Mouse (Mus musculus) brown adipose tissue, adult 24 weeks (tissue): ENCODE measurements around the gene Sdsl. TPM values are rescaled to one million over a fixed set of nuclear protein-coding genes. Genes with fewer than 3 reads are reported as not detected.

Experiments used
- H3K27ac ChIP-seq: fragments of 200-500 bp; replicated peaks from 2 replicates; pipeline ENCODE4 v1.5.1; 2012; ENCODE audit warnings: low read depth, mild to moderate bottlenecking, low read length
- H3K4me1 ChIP-seq: fragments of 200-500 bp; 2 replicates; pipeline ENCODE4 v1.6.1; 2012; ENCODE audit warnings: low read length, mixed read lengths; ENCODE audit not compliant: control insufficient read depth, insufficient read depth, insufficient read length
- H3K4me3 ChIP-seq: fragments of 200-500 bp; 2 replicates; pipeline ENCODE4 v1.5.1; 2012; ENCODE audit warnings: low read depth, mild to moderate bottlenecking, low read length, moderate library complexity; ENCODE audit not compliant: insufficient read depth
- polyA plus RNA-seq: library from polyadenylated mRNA; stranded (reverse); fragments of >200 nt; gene quantifications from 2 replicates; pipeline ENCODE4 v1.2.4, GENCODE M21; 2012; ENCODE audit not compliant: missing spikeins, insufficient read depth, insufficient read length

Sdsl gene
- polyA plus RNA-seq, 1 experiment: 22.0 TPM

DNA sequence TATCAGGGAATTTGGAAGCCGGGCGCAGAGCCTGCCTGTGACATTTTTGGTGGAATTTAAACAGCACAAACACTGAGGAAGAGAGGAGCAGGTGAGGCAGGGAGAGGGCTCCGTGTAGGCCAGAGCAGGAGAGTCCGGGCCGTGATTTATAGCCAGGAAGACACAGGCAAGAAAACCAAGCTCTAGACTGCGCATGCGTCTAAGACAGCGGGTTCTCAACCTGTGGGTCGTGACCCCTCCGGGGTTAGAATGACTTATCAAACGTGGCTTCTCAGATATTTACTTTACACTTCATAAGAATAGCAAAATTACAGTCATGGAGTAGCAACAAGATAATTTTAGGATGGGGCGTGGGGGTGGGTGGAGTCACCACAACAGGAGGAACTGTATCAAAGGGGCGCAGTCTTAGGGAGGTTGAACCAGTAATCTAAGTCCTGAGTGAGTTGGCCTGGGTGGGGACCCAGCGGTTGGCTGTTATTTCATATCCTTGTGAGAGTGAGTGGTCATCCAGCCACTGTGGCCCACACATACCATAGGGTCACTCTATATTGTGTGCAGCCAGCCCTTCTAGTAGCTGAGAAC lies 17.8 kb downstream of the Sdsl start:
- no peak overlapping the region for H3K4me3 ChIP-seq
- no peaks in the 10 kb centered on the region for H3K4me1 ChIP-seq
- no peak overlapping the region for H3K27ac ChIP-seq

DNA sequence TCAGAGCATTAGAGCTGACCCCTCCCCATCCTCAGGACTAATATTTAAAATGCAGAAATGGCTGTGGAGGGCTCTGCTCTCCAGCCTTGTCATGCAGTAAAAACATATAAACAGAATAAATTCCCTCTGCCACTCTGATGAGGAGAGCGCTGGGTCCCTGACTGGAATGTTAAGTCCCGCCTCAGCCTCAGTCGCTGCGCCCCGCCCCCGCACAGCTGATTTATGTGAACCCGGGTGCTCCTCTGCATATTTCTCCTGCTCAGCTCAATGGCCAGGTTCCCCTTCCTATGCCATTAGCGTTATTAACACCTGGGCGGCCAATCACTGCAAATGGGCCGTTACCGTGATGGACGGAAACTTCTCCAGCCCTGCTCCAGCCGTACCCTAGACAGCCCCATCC lies 25.3 kb downstream of the Sdsl start:
- H3K4me1 ChIP-seq: no peaks in the 10 kb centered on the region
- H3K27ac ChIP-seq: no peak overlapping the region
- no peak overlapping the region for H3K4me3 ChIP-seq

DNA sequence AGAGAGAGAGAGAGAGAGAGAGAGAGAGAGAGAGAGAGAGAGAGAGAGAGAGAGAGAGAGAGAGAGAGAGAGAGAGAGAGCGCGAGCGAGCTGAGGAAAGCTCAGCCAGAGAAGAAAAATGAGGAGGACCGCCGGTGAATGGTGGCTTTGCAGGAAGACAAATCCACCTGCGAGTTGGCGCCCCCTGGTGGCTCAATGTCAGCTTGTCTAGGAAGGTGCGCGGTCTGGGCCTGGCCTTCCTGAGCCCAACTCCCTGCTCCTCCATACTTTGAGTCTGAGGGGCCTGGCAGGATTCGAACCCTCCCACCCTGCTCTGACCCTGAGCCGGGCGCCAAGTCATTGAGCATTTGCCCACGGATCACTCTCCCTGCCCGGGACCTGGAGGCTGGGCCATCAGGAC lies 31.9 kb downstream of the Sdsl start:
- no peaks in the 10 kb centered on the region for H3K4me1 ChIP-seq
- no peak overlapping the region; the same call in 1 of the 2 replicates for H3K4me3 ChIP-seq
- H3K27ac ChIP-seq: no peak overlapping the region

DNA sequence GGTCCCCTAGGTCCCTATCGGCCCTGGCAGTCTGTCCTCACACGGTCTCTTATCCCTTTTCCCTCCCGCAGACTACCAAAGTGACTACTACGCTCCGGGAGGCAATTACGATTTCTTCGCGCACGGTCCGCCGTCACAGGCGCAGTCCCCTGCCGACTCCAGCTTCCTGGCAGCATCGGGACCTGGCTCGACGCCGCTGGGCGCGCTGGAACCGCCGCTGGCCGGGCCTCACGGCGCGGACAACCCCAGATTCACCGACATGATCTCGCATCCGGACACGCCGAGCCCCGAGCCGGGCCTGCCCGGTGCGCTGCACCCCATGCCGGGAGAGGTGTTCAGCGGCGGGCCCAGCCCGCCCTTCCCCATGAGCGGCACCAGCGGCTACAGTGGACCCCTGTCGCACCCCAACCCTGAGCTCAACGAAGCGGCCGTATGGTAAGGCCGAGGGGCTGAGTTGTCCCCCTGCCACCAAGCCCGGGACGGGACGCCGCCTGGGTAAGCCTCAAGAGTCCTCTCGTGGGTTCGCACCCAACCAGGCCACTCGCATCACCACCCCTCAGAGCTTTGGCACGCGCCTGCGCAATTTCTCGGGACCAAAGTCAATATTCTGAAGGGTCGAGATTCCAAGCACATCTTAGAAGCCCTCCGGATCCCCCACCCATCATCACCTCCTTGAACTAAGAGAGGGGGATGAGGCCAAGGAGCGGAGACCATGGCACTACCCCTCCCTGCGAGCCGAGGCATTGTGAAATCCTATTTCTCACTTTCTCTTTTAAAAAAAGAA lies 32.5 kb downstream of the Sdsl start:
- H3K4me3 ChIP-seq: peak overlapping the region; percentile 27
- H3K4me1 ChIP-seq: no peaks in the 10 kb centered on the region
- no peak overlapping the region for H3K27ac ChIP-seq

DNA sequence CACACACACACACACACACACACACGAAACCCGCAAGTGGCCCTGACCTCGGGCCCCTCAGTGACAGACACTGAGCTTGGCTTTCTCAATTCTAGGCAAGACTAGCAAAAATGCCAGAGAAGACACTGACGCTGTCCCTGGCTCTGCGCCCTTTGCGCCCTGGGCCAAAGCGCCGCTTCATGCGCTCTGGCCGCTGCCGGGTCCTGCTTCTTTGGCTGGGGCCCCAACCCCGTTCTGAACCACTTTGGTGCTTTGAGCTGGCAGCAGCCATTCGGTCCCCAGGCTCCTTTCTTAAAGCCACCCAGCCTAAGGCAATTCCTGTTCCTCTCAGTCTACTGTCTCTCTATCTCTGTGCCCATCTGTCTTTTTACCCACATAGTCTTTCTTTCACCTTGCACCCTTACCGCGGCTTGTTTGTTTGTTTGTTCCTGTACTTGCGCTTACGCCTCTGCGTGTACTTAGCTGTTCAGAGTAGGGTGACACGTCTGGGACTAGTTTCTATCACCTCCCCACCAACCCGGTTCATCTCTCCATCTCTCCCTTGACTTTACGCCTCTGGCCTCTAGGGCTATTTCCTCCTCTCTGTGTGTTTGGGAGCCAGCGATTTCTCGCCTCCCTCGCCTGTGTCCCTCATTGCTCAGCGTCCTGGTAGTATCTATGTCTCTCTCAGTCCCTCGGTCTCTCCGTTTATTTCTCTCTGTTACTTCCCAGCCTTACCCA lies 33.5 kb downstream of the Sdsl start:
- Histone ChIP-seq H3K4me3 (no peak overlapping the region), H3K27ac (no peak overlapping the region), H3K4me1 (no peaks in the 10 kb centered on the region)

DNA sequence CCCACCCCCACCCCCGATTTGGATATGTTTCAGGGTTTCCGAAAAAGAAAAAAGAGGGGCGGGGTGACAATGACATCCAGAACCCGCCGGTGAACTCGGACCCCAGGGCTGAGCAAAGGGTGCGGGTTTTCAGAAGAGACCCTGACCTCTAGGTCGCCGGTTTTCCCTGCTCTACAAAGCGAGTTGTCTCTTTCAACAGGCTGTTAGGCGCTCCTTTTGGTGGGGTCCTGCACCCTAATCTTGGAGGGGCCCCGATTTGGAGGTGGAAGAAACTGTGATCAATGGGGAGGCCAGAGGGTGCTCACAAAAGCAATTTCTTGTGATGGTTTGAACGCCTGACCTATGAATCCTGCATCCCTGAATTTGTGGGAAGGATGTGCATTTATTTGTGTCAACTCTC lies 34.1 kb downstream of the Sdsl start:
- Histone ChIP-seq H3K4me3 (no peak overlapping the region), H3K4me1 (no peaks in the 10 kb centered on the region), H3K27ac (no peak overlapping the region)

DNA sequence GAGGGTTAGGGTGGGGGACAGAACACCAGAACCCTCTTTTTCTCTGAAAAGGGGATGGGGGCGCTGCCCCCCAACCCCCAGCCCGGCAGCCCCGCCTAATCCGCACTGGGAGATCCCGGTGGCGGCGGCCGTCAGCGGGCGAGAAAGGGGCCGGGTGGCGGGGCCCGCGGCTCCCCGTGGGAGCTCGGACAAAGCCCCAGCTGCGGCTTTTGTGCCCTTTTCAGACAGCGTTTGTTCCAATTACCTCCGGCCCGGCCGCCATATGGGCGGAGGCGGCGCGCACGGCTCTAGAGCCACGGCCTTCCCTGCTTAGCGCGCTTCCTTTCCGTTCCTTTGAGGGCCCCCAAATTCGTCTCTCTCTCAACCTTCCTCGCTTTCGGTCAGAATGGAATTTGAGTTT lies 34.6 kb downstream of the Sdsl start:
- H3K27ac ChIP-seq: no peak overlapping the region
- no peaks in the 10 kb centered on the region for H3K4me1 ChIP-seq
- H3K4me3 ChIP-seq: no peak overlapping the region

DNA sequence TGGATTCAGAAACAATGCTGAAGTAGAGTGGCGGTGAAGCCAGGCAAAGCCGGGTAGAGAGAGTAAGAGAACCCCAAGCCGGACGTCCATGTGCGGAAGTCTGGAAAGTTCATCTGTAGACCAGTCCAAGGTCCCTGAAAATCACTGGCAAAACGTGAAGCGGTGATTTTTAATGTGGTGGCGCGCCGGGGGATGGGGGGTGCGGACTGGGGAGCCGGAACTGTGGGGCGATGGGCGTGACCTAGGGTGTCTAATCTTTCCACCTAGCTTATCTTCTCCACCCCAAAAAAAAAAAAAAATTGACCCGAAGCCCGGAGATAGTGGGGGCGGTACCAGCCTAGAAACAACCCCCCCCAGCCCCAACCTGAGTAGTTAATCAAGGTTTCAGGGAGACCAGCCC lies 35.1 kb downstream of the Sdsl start:
- Histone ChIP-seq H3K4me1 (no peaks in the 10 kb centered on the region), H3K27ac (no peak overlapping the region), H3K4me3 (no peak overlapping the region)

DNA sequence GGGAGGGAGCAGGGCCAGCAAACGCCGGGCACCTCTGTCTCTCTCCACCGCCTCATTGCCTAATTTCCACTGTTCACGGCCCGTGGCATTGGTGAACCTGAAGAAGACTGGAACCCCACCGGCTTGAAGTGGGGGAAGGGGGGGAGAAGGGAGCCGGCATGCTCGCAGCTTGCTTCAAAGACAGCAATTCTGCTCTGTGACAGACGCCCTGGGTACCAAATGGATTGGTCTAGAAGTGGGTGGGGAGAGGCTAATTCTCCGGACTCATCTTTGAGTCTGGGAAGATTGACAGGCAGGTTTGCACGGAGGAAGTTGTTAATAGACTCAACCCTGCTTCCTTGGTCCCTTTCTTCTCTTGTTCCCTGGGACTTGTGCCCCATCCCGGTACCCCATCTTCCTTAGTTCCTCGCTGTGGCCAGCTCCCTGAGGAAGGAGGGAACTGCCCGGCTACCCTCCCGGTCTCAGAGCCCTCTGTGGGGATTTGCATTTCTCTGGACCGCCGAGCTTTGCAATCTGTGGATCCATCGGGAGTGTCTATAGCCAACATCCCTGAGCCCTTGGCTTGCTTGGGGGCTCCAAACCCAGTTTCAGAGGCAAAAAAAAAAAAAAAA lies 35.6 kb downstream of the Sdsl start:
- Histone ChIP-seq H3K4me3 (no peak overlapping the region; the same call in 1 of the 2 replicates), H3K4me1 (no peaks in the 10 kb centered on the region), H3K27ac (no peak overlapping the region)

DNA sequence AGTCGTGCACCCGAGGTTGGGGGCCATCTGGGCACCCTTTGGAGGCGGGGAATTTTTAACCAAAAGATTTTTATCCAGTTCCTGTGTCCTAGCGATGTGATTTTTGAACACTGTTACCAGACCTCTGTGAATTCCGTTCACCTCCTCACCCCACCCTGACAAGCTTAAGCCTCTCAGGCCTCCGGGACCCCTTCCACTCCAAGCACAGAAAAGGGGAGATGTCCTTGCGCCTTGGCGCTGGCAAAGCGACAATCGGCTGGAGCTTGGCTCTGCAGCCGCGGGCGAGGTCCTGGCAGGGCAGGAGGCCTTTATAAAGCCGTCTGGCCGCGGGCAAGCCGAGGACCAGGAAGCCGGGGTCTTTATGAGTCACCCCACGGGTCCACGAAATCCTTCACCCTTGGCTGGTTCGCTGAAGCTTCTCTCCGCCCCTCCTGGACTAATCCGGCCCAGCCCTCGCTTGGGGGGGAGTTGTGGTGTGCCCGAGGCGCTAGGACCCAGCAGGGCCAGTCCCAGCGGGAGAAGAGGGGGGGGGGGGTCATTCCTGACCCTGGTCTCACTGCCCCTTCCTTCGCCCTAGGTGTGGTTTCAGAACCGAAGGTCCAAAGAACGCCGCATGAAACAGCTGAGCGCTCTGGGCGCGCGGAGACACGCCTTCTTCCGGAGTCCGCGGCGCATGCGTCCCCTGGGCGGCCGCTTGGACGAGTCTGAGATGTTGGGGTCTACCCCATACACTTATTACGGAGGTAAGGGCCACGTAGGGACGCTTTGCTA lies 36.7 kb downstream of the Sdsl start:
- H3K4me3 ChIP-seq: peak overlapping the region; percentile 25
- H3K27ac ChIP-seq: no peak overlapping the region
- H3K4me1 ChIP-seq: no peaks in the 10 kb centered on the region

DNA sequence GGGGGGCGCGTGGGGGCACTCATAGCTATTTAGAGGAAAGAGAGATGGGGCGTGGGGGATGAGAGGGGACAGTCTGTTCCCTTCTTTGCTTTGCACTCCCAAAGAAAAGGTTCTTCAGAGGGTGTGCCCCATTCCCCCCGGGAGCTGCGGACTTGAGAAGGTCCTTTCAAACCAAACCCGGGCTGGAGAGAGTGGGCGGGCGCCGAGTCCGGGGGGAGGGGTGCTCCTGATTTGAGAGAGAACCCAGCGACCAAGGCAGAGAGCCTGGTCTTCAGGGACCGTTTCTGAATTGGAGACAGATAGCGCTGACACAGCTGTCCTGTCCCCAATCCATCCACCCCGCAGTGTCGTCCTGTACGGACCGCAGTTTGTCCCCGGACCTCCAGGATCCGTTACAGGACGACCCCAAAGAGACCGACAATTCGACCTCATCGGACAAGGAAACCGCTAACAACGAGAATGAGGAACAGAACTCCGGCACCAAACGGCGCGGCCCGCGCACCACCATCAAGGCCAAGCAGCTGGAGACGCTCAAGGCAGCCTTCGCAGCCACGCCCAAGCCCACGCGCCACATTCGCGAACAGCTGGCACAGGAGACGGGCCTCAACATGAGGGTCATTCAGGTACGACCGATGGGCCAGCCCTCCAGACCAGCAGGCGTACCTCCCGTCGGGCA lies 37.5 kb downstream of the Sdsl start:
- Histone ChIP-seq H3K4me3 (no peak overlapping the region), H3K4me1 (no peaks in the 10 kb centered on the region), H3K27ac (no peak overlapping the region)

DNA sequence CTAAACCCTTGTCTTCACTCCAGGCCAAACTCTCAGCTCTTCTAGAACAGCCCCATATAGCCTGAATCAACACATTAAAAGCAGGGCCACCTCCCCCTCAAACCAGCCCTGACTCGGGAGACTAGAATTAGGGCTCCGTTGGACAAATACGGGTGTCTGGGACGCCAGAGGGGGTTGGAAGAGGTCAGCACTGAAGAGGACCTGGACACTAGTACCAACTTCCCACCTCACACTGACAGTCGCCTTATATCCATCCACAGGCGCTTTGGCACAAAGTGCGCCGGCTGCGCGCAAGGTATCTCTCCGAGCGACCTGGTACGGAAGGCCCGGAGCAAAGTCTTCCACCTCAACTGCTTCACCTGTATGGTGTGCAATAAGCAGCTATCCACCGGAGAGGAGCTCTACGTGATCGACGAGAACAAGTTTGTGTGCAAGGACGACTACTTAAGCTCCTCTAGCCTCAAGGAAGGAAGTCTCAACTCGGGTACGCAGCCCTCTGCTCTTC lies 38.3 kb downstream of the Sdsl start:
- no peaks in the 10 kb centered on the region for H3K4me1 ChIP-seq
- no peak overlapping the region for H3K27ac ChIP-seq
- no peak overlapping the region for H3K4me3 ChIP-seq

DNA sequence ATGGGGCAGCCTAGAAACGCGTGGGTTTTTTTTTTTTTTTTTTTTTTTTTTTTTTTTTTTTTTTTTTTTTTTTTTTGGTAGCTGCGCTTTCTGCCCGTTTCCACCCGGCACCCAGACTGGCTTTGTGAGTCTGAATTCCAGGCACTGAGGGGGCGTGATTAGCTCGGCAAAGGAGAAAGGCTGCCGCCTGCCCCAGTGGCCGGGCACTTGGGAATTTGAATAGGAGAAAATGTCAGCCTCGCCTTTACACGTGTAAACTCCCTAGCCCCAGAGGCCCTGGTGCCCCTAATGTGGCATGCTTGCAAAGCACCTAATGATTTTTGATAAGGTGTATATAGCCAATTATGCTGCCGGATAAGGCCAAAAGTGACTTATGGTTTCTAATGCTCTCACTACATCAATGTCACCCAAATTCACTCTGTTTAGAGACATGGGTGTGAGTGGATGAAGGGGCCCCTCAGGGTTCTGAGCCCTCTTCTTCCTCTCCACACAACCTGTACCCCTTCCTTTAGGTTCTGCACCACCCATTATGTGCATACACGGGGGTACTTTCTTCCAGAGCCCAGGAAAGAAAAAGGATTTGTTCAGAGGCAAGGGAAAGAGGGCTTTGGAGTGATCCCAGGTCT lies 39.4 kb downstream of the Sdsl start:
- H3K4me1 ChIP-seq: no peaks in the 10 kb centered on the region
- no peak overlapping the region for H3K4me3 ChIP-seq

DNA sequence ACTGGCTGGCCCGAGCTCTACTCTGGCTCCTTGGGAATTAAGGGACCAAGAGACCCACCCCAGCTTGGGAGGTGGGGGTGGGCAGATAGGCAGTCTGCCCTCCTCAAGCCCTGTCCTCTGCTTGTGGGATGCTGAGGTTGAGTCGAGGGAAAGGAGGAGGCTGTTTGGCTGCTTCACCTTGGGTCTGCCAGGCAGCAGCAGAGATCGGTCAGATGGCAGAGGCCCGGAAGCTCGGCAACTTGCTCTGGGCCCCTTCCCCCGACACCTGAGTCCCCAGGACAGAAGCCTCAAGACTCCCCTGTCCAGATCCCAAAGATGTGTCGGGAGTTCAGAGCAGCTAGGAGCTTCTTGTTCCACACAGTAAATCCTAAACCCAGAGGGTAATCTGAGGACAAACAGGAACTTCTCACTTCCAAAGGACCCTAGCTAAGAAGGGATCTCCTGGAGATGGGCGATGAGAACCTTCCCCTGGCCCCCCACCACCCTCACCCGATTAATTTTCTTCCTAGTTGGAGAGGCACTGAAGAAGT lies 40.1 kb downstream of the Sdsl start:
- no peak overlapping the region for H3K27ac ChIP-seq
- no peaks in the 10 kb centered on the region for H3K4me1 ChIP-seq
- no peak overlapping the region for H3K4me3 ChIP-seq

More for the DNA sequence above, 39.4 kb downstream of the Sdsl start:
- no peak overlapping the region for H3K27ac ChIP-seq
